Mouse (Mus musculus): ENCODE data around the gene Haus7. TPM values are rescaled to one million over a fixed set of nuclear protein-coding genes. Genes with fewer than 3 reads are reported as not detected.

The Haus7 gene
- total RNA-seq (2015) = 15.7 and 19.7 TPM in 2 replicates
- 21.9 and 24.8 TPM in 2 replicates for total RNA-seq (2017)

DNA sequence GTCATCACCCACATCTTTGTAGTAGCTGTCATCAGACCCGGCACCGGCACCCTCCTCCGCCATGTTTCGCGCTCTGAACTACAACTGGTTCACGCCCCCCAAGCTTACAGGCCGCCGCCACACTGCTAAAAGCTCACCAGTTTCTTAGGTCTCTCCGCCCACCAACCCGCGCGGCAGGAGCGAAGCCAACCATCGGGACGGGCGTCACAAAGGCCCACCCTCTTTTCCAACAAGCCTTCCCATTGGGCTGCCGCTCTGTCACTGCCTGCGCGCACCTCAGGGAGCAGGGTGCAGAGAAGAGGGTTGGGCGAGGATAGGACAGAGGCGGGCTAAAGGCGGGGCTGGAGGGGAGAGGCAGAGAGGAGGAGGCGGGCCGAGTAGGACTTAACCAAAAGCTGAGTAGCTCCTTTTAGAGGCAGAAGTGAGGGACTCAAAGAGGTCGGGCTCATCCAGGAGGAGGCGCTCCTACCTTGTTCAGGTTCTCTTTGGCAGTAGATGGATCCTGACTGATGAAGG lies at the start of gene Haus7:
Haus7 (minus strand) TSS at position 168 of the 516 bp plus-strand sequence.
- ATAC-seq (ENCODE audit: poor library complexity, severe bottlenecking) = peak; percentile 100

GRCm38 (mm10) chrX:73506577-73506976 lies 47.7 kb upstream of the Haus7 start:
- no peak for ATAC-seq (ENCODE audit: poor library complexity, severe bottlenecking)

DNA sequence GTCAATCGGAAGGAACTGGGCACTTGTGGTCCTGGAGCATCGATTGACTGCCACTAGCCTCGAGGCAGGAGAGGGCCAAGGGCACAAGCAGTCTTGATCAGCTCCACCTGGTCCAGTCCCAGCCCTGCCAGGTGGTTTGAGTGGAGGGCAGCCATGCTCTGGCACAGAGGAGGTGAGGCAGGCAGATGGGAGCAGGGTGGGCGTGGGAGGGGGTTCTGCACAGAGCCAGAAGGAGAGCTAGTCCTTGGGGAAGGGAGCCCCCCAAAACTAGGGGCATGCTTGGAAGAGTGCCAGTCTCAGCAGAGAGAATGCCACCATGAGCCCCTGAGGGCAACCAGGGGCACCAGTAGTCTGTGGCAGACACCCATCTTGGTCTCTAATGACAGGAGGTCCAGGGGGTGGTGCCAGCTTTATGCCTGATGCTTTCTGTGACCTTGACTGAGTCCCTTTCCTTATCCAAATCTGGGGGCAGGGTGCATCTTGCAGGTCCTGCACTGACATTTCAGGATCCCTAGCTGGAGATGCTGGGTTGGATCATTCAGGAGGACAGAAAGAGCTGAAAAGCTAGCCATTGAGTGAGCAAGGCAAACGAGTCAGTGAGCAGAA lies 46.4 kb upstream of the Haus7 start:
- no peak for ATAC-seq (ENCODE audit: poor library complexity, severe bottlenecking)

DNA sequence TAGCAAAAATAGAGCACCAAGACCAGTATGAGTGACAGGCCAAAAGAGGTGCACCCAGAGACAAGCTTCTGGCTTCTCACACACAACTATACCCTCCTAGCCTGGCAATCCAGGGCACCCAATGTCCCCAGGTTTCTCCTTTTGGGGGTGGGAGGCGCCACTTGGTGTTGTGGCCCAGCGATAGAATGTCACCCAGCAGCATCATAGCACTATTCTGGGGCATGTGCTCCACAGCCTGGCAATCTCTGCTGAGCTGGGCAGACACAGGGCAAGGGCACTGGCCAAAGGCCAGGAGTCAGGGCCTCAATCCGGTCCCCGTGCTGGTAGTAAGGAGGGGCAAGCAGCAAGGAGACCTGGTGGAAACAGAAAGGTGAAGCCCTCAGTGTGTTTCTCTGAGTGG lies 37.9 kb upstream of the Haus7 start:
- ATAC-seq (ENCODE audit: poor library complexity, severe bottlenecking) = no peak

GRCm38 (mm10) chrX:73493567-73493966 lies 34.7 kb upstream of the Haus7 start:
- ATAC-seq (ENCODE audit: poor library complexity, severe bottlenecking) = peak; percentile 66; the same call in 1 of the 2 replicates

GRCm38 (mm10) chrX:73490804-73491203 lies 32.0 kb upstream of the Haus7 start:
- ATAC-seq (ENCODE audit: poor library complexity, severe bottlenecking) = no peak

DNA sequence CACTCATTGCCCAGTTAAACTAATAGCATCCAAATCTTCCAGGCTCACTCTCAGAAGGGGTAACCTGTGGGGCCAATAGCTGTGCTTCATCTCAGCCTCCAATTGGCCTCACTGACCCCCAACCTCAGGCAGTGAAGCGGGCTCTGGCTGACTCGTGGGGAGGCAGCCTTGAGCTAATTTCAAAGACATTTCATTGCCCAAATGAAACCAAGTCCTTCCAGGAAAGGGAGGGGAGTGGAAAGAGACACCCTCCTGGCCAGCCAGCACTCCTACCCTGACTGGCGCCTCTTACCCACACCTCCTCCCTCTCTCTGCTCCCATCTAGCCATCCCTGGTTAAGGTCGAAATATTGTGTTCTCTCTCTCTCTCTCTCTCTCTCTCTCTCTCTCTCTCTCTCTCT lies 31.3 kb upstream of the Haus7 start:
- no peak for ATAC-seq (ENCODE audit: poor library complexity, severe bottlenecking)

GRCm38 (mm10) chrX:73486920-73487319 lies 28.1 kb upstream of the Haus7 start:
- ATAC-seq (ENCODE audit: poor library complexity, severe bottlenecking) = no peak

DNA sequence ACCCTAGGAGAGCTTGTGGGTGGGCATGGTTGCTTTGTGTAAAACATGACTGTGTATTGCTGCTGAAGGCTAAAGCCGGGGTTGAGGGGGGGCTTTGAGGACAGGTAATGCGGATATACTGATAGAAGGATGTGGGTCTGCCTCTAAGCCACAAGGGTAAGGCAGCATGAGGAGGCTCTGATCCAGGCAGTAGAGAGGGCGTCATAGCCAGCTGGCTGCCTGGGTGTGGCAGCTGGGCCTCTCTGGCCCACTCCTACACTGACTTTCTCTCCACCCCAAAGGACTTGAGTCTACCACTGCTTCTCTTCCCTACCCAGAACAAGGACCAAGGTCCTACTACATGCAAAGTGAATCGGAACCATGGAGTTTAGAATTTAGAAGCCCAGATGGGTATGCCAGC lies 26.0 kb upstream of the Haus7 start:
- ATAC-seq (ENCODE audit: poor library complexity, severe bottlenecking) = no peak

DNA sequence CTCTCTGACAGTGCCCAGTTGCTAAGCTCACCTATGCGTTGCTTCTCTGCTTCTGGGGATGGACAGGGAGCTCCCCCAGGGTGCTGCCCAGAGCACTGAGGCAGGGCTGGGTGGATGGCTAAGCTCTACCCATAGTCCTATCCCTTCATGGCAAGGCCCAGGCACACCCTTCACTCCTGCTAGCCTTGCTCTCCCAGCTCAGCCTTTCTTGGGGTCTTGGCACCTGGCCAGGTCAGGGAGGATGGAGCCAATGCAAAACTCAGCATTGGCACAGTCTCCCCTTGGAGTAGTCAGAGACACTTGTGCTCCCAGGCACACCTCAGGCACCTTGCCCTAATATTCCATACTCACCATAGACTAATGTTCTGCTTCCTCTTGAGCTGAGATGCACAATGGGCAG lies 25.2 kb upstream of the Haus7 start:
- no peak for ATAC-seq (ENCODE audit: poor library complexity, severe bottlenecking)

GRCm38 (mm10) chrX:73483484-73483810 lies 24.6 kb upstream of the Haus7 start, which contains the start of gene Bgn:
Bgn (plus strand) TSS chrX:73483602.
- no peak for ATAC-seq (ENCODE audit: poor library complexity, severe bottlenecking)

DNA sequence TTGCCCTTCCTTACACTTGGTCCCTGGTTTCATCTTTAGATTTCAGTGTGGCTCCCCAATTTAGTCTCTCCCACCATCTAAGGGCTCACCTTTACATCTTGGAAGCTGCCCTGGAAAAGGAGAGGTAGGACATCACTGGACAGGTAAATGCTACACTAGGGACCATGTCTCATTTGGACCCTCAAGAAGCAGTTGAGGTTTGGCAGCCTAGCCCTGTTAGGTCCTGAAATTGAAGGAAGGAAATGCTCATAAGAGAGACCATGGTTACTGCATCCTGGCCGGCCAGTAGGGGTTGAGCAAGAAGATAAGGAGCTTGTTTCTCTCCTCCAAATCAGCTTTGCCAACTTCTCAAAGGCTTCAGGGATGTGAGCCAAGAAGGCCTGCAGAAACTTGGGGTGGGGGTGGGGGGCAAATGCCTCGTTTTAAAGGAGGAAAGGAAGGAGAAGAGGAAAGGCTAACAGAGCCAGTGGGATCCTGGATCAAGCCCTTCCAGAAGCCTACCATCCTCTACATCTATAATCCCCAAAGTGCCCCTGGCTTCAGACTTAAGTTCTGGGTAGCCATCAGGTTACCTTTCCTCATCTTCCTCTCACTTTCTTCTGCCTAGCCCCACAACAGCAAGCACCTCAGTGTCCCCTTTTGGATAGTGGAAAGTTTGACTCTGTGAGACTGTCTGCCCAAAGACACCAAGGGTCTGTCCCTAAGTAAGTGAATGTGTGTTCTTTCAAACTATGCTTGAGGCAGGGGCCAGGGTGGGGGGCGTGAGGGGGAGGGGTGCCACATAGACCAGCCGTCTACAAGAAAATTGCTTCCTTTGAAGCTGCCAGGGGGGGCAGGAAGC lies 24.0 kb upstream of the Haus7 start:
- no peak for ATAC-seq (ENCODE audit: poor library complexity, severe bottlenecking)

DNA sequence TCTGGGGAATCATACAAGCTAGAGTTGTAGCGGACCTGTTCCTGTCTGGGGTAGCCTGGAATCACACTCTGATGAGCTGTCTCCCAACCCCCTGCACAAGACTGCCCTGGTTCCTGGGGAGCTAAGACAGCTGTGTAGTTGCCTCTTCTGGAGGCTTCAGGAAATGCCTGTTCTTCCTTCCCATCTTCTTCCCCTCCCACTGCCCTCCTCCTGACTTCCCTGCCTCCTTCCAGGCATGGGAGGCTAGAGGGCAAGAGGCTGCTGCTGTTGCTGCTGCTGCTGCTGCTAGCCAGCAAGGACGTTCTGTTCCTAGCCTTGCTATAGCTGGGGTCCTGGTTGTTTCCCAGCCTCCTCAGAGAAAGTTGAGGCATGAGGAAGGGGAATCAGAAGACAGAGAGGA lies 21.5 kb upstream of the Haus7 start:
- no peak for ATAC-seq (ENCODE audit: poor library complexity, severe bottlenecking)

DNA sequence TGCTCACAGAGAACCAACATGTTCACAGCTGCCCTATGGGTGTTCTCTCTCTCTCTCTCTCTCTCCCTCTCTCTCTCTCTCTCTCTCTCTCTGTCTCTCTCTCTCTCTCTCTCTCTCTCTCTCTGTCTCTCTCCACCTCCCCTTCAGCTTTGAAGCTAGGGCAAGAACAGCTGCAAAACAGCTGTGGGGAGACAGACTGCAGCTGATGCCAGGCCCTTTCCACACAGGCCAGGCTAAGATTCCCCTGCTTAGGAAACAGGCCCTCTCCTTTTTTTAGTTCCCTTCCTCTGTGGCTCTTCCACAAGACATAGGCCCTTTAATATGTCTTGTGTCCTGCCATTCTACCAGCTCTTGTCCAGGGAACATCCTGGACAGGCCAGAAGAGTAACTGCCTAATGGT lies 20.8 kb upstream of the Haus7 start:
- no peak for ATAC-seq (ENCODE audit: poor library complexity, severe bottlenecking)

DNA sequence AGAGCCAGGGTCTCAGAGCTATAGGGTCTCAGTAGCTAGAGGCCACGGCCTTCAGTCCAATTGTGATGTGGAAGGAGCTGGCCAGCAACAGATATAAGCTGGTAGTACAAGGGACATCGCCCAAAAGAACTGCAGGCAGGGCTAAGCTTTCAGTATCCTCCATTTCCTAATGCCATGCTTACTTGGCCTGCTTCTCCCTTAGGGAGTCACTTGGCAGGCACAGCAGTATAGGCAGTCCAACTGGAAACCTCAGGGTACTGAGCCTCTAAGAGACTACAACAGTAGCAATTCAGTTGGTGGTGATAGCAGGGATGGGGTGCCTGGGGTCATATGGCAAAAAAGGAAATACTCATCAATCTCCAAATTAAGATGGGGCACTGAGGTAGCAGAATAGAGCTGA lies 18.7 kb upstream of the Haus7 start:
- ATAC-seq (ENCODE audit: poor library complexity, severe bottlenecking) = no peak

- ATAC-seq (ENCODE audit: poor library complexity, severe bottlenecking) = no peak
Measured at GRCm38 (mm10) chrX:73476621-73477020, 17.8 kb upstream of the Haus7 start.

DNA sequence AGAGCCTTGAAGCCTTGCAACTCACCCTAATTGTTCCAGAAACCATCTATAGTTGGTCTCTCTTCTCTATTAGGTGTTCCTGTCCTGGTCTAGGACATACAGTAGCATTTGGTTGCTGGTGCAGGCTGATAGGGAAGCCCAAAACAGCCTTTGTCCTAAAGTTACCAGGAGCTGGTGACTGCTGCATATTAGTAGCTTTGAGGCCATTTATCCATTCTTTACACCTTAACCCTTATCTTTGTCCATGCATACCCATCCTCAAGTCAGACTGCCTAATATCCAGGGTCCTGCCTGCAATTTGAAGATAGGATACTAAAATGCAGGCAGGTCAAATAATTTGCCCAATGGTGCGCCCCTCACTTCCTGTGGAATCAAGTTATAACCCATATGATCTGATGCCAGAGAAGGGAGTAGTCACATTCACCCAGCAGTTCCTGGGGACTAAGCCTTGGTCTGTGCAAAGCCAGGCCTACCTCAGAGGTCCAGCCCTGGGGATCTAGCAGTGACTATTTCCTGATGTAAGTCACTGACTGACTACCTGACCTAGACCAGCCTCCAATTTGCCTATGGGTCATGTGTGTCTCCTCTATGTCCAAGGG lies 16.9 kb upstream of the Haus7 start:
- ATAC-seq (ENCODE audit: poor library complexity, severe bottlenecking) = no peak

DNA sequence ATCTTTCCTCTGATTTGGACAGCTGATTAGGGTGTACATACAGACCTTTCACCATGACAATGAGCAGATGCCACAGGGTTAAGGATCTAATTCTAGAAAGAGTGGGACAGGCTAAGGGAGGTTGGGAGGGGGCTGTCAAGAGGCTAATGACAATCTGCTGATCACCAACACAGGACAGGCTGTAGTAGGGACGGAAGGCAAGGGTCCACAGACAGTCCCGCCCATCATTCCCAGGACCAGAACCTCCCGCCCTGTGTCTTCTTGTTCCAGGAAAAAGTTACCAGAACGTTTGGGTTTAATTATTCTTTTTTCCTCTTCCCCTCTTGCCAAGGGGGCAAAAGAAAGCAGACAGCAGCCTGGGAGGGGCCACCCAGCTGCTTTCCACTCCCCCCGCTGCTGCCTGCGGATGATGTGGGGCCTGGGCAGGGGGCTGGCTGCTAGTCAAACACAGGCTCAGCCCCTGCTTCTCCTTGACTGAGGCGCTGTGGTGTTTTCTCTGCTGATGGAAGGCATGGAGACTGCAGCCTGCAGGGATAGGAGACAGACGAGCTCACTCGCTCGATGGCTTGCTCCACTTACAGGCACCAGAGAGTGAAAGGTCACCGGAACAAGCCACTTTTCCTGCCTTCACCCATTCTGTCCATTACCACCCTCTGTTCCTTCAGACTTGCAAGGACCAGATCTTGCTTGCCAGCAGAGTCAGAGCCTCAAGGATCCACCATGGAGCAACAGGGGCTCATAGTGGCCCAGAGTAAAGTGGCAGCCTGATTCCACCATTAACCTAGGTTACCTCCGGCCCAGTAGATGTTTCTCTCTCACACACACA lies 15.7 kb upstream of the Haus7 start:
- no peak for ATAC-seq (ENCODE audit: poor library complexity, severe bottlenecking)

- no peak for ATAC-seq (ENCODE audit: poor library complexity, severe bottlenecking)
Measured at GRCm38 (mm10) chrX:73471764-73472163, 12.9 kb upstream of the Haus7 start.

DNA sequence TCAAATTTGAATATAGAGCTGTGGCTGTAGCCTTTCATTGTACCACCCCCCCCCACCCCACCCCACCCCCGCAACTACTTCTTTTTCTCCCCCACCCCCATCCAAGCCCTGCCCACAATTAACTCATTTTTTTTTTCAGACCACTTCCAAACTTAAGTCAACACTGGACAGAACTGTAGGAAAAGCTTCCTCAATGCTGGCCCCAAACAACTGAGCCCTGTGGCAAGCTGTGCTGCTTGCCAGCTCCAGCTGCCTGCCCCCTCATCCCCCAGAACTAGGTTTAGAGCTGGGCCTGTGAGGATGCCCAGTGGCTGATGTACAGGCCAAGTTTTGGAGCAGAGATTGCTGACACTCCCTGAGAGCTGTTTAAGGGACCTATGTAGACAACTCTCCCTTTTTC lies 9.9 kb upstream of the Haus7 start:
- no peak for ATAC-seq (ENCODE audit: poor library complexity, severe bottlenecking)

GRCm38 (mm10) chrX:73468330-73468729 lies 9.5 kb upstream of the Haus7 start:
- no peak for ATAC-seq (ENCODE audit: poor library complexity, severe bottlenecking)
